In the genomic region with DNA sequence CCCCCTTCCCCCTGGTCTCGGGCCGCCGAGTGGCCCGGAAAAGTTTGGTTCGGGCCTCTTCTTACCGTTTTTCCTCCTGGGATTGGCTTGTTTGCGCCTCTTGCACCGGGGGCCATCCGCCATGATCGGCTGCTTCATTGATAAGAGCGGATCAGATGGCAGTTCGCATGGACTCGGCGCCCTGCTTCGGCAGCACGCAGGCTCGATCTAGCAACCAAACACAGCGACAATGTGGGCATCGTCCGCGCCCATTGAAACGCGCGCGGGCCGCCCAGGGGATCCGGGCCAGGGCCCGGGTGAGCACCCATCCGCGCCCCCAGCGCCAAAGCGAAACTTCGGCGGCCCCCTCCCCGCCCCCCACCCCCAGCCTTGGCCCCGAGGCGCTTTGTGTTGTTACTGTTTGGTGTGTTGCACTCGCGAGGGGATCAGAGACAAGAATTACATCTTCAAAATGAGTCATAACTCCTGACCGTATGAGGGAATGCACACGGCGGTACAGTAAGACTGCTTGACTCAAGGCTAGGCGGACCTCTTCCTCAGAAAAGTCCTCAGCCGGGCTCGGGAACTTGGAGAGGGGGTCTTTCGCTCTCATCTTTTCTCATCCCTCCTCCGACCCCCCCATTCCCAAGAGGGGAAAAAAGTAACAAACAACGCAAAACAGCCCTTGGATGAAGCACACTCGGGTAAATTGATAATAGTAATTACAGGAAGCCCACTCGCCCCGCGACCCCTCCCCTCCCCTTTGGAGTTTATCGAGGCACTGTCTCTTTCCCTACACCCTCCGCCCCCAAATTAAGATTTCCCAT, we compare ENCODE assay signal across 8 mouse cellular contexts. TPM values are rescaled to one million over a fixed set of nuclear protein-coding genes. Genes with fewer than 3 reads are reported as not detected.
DNase-seq lines count a peak whose midpoint lies in the region; ATAC-seq and TF ChIP-seq lines count a peak whose summit lies in the region.

No protein-coding gene starts in this region.

- under 1% methylated on average over 54 of the region's 54 CpGs for WGBS in intestine, postnatal 0 days
- under 1% methylated on average over 54 of the region's 54 CpGs for WGBS in lung, adult 2 months
- under 1% methylated on average over 54 of the region's 54 CpGs for WGBS in neural tube, embryonic 13.5 days

- no peaks in the 10 kb centered on the region for H3K4me1 ChIP-seq in intestine, postnatal 0 days (replicated peaks; ENCODE audit: control insufficient read depth, insufficient read depth, low read length)
- peaks cover 4% of the 10 kb centered on the region; the same call in 1 of the 2 replicates for H3K4me1 ChIP-seq in lung, adult 2 months (ENCODE audit: control insufficient read depth, insufficient read depth, low read length)
- peaks cover 57% of the 10 kb centered on the region for H3K4me1 ChIP-seq in neural tube, embryonic 13.5 days (replicated peaks)

- H3K27me3 ChIP-seq in intestine, postnatal 0 days (replicated peaks; ENCODE audit: control insufficient read depth, insufficient read depth, low read length) = peaks cover 59% of the 10 kb centered on the region
- no peaks in the 10 kb centered on the region for H3K27me3 ChIP-seq in neural tube, embryonic 13.5 days

- no peak for TF ChIP-seq CTCF in left cerebral cortex, adult 2 months (IDR thresholded peaks at IDR 0.05)
- no peak for TF ChIP-seq CTCF in brain, embryonic 14.5 days (IDR thresholded peaks at IDR 0.05; ENCODE audit: borderline replicate concordance, extremely low read depth, insufficient read depth, insufficient read length)
- TF ChIP-seq CTCF in intestine, postnatal 0 days (IDR thresholded peaks at IDR 0.05; ENCODE audit: low read depth) = no peak
- TF ChIP-seq CTCF in lung, adult 2 months (IDR thresholded peaks at IDR 0.05; ENCODE audit: insufficient read depth, low read length) = no peak

- peak overlapping the region; percentile 84 for H3K4me3 ChIP-seq in left cerebral cortex, adult 2 months
- peak overlapping the region; percentile 61 for H3K4me3 ChIP-seq in intestine, postnatal 0 days (ENCODE audit: low read depth, low read length)
- peak overlapping the region; percentile 80 for H3K4me3 ChIP-seq in lung, adult 2 months (replicated peaks; ENCODE audit: extremely low read depth, low read depth, low read length)
- H3K4me3 ChIP-seq in neural tube, embryonic 13.5 days = peak overlapping the region; percentile 88

- H3K27ac ChIP-seq in left cerebral cortex, adult 2 months = peak overlapping the region; percentile 99
- H3K27ac ChIP-seq in intestine, postnatal 0 days (ENCODE audit: low read depth, low read length) = peak overlapping the region; percentile 75
- peak overlapping the region; percentile 99 for H3K27ac ChIP-seq in neural tube, embryonic 13.5 days (replicated peaks)

- no peak for TF ChIP-seq POLR2A in brain, embryonic 14.5 days (IDR thresholded peaks at IDR 0.05; ENCODE audit: borderline replicate concordance, extremely low read depth, insufficient read depth, insufficient read length, poor library complexity, severe bottlenecking)
- peak; percentile 23; the same call in 1 of the 2 replicates for TF ChIP-seq POLR2A in lung, adult 2 months (IDR thresholded peaks at IDR 0.05; ENCODE audit: borderline replicate concordance, extremely low read depth, low read depth, low read length)

- no peaks in the 10 kb centered on the region for H3K36me3 ChIP-seq in intestine, postnatal 0 days (ENCODE audit: control insufficient read depth, insufficient read depth)
- no peaks in the 10 kb centered on the region for H3K36me3 ChIP-seq in neural tube, embryonic 13.5 days

- peak in 1 of 2 experiments; percentile 53 for DNase-seq in left cerebral cortex, adult 2 months (ENCODE audit: extremely low spot score in 1 of 2, low spot score in 2 of 2)
- no peak for DNase-seq in left cerebral cortex, adult 8-10 months (ENCODE audit: low spot score in 2 of 2)
- peak; percentile 82 for DNase-seq in brain, embryonic 14.5 days (ENCODE audit: low read depth)
- DNase-seq in heart, adult 18-20 months = peak; percentile 74 to 86
- DNase-seq in lung, adult 2 months = peak; percentile 68
- DNase-seq in thymus, postnatal 36 days = peak; percentile 48 to 50

- H3K9ac ChIP-seq in intestine, postnatal 0 days (ENCODE audit: low read depth, low read length) = peak overlapping the region; percentile 74
- H3K9ac ChIP-seq in neural tube, embryonic 13.5 days = peak overlapping the region; percentile 99

- peak; percentile 39; the same call in 1 of the 2 replicates for ATAC-seq in intestine, postnatal 0 days
- ATAC-seq in neural tube, embryonic 13.5 days (ENCODE audit: low read depth) = peak; percentile 24

- no peaks in the 10 kb centered on the region for H3K9me3 ChIP-seq in intestine, postnatal 0 days (ENCODE audit: control insufficient read depth)
- no peaks in the 10 kb centered on the region for H3K9me3 ChIP-seq in neural tube, embryonic 13.5 days

- intact Hi-C loops in left cerebral cortex, adult 2 months (cut with DNase I) = loop anchor here (2.0 to 10.0 kb wide), 11 partner anchors 55 to 1332 kb away; a partner anchor contains a TSS

- H3K4me2 ChIP-seq in intestine, postnatal 0 days (replicated peaks; ENCODE audit: low read depth) = peak overlapping the region; percentile 77
- H3K4me2 ChIP-seq in neural tube, embryonic 13.5 days = peak overlapping the region; percentile 78

RNA-seq across cellular contexts. Expression of a gene that starts 7.0 kb away (rescaled TPM):
- total RNA-seq in left cerebral cortex, adult 2 months (2021) = 100 to 1,000 TPM; 156 to 181 TPM
- total RNA-seq in left cerebral cortex, adult 8-10 months (2022) = 100 to 1,000 TPM; 162 to 184 (median 166) TPM
- polyA plus RNA-seq in brain, embryonic 14.5 days (2012; rRNA removed) = 33.3 and 46.5 TPM in 2 replicates
- 10 to 100 TPM; 34.4 to 44.2 TPM for total RNA-seq in heart, adult 18-20 months (2021)
- polyA plus RNA-seq in intestine, postnatal 0 days (2015; fragmentation: Nextera tagmentation; extraction: Ambion mirVana) = 13.1 and 14.2 TPM in 2 replicates
- polyA plus RNA-seq in lung, adult 2 months (2012; rRNA removed) = 26.1 and 59.0 TPM in 2 replicates
- polyA plus RNA-seq in neural tube, embryonic 13.5 days (2015; fragmentation: Nextera tagmentation; extraction: Ambion mirVana) = 48.9 and 55.7 TPM in 2 replicates

Comparison
In these comparisons a context has a peak if more than half of its experiments do, and no peak if none do; other contexts are left out.
1. DNase-seq: peak in brain, embryonic 14.5 days (single experiment), heart, adult 18-20 months (2 of 2), lung, adult 2 months (single experiment) and thymus, postnatal 36 days (2 of 2); none in left cerebral cortex, adult 8-10 months (0 of 2).
2. Peak in every context shown above with its lines, with median percentiles within 50 percentile points of each other: H3K27ac ChIP-seq and H3K4me3 ChIP-seq.